Mouse (Mus musculus) lung, adult 2 months (tissue): ENCODE results near the gene Kdm4d.
"Not testable (repeated sequence)": the region's sequence is repeated elsewhere in the genome, so short reads cannot be mapped to it uniquely, and the experiment has no call there.

Experiments used
- CTCF ChIP-seq: fragments of 200-500 bp; IDR thresholded peaks from 2 replicates; pipeline ENCODE4 v1.5.1; 2011; ENCODE audit warnings: mild to moderate bottlenecking, low read length, control low read depth; ENCODE audit not compliant: insufficient read depth
- POLR2A ChIP-seq: fragments of 200-500 bp; IDR thresholded peaks from 2 replicates; pipeline ENCODE4 v1.6.1; 2011; ENCODE audit warnings: low read depth, mild to moderate bottlenecking, control low read depth, low read length, borderline replicate concordance; ENCODE audit errors: extremely low read depth

- TF ChIP-seq POLR2A, CTCF: not testable (repeated sequence)
Measured at GRCm38 (mm10) chr9:14463668-14464067, 36.6 kb downstream of the Kdm4d start.
